Mouse (Mus musculus) E14TG2a.4 (cell line): ENCODE measurements at regions not wholly inside any gene's neighbourhood (a gene's known extent, or its start where the extent isn't known, plus 50 kb on each side); places are given as distances from the start of the nearest gene placed in this dataset.
"Not testable (repeated sequence)": the region's sequence is repeated elsewhere in the genome, so short reads cannot be mapped to it uniquely, and the experiment has no call there.

Experiments
- H3K27me3 ChIP-seq: 2 replicates; pipeline ENCODE4 v1.6.1; 2014; ENCODE audit warnings: low read length, control low read depth; ENCODE audit not compliant: insufficient read depth
- H3K36me3 ChIP-seq: 2 replicates; pipeline ENCODE4 v1.6.1; 2014; ENCODE audit warnings: low read length, control low read depth; ENCODE audit not compliant: insufficient read depth
- H3K4me1 ChIP-seq: replicated peaks from 2 replicates; pipeline ENCODE4 v1.6.1; 2014; ENCODE audit warnings: low read depth, low read length, control low read depth
- H3K4me3 ChIP-seq: replicated peaks from 2 replicates; pipeline ENCODE4 v1.5.1; 2014; ENCODE audit warnings: mild to moderate bottlenecking, low read length
- H3K9me3 ChIP-seq: 2 replicates; pipeline ENCODE4 v1.6.1; 2014; ENCODE audit warnings: low read length, control low read depth
- CTCF ChIP-seq: conservative IDR thresholded peaks from 2 replicates; pipeline ENCODE4 v1.5.1; 2014; ENCODE audit warnings: low read length
- NANOG ChIP-seq: IDR thresholded peaks from 2 replicates; pipeline ENCODE4 v1.6.1; 2014; ENCODE audit warnings: borderline replicate concordance, low read length, mixed read lengths
- POU5F1 ChIP-seq: IDR thresholded peaks from 2 replicates; pipeline ENCODE4 v1.6.1; 2014; ENCODE audit warnings: low read length, borderline replicate concordance

- 0 out of 2 replicates have a peak overlapping the region, but pooled peaks have one; percentile 0 for H3K4me3 ChIP-seq
- peaks cover 56% of the 10 kb centered on the region for H3K4me1 ChIP-seq
- TF ChIP-seq CTCF = no peak
- no peak for TF ChIP-seq NANOG
- no peak for TF ChIP-seq POU5F1
- H3K9me3 ChIP-seq = no peaks in the 10 kb centered on the region
- no peaks in the 10 kb centered on the region for H3K36me3 ChIP-seq
- H3K27me3 ChIP-seq = peaks cover 11% of the 10 kb centered on the region
These were observed 59.3 kb downstream of the Sox2 start for GRCm38 (mm10) chr3:34709553-34709952.

- peaks cover 41% of the 10 kb centered on the region for H3K4me1 ChIP-seq
- H3K4me3 ChIP-seq, H3K27me3 ChIP-seq, H3K9me3 ChIP-seq, H3K36me3 ChIP-seq: not testable (repeated sequence)
These were observed 61.9 kb downstream of the Sox2 start for GRCm38 (mm10) chr3:34712137-34712536.

GRCm38 (mm10) chr3:34722506-34722905, 72.3 kb downstream of the Sox2 start:
- no peak for TF ChIP-seq NANOG
- H3K4me1 ChIP-seq = peaks cover 39% of the 10 kb centered on the region

GRCm38 (mm10) chr3:34726955-34727354, 76.8 kb downstream of the Sox2 start:
- Histone ChIP-seq H3K4me1 (peaks cover 47% of the 10 kb centered on the region), H3K36me3 (no peaks in the 10 kb centered on the region), H3K4me3 (no peak overlapping the region), H3K9me3 (no peaks in the 10 kb centered on the region), H3K27me3 (no peaks in the 10 kb centered on the region)
- TF ChIP-seq CTCF (no peak), NANOG (no peak), POU5F1 (no peak)

More at GRCm38 (mm10) chr3:34722506-34722905, 72.3 kb downstream of the Sox2 start:
- no peaks in the 10 kb centered on the region for H3K27me3 ChIP-seq
- H3K36me3 ChIP-seq = no peaks in the 10 kb centered on the region
- no peak overlapping the region for H3K4me3 ChIP-seq
- no peaks in the 10 kb centered on the region for H3K9me3 ChIP-seq

GRCm38 (mm10) chr3:34728282-34728681, 78.1 kb downstream of the Sox2 start:
- TF ChIP-seq POU5F1 (no peak), NANOG (peak; percentile 50; the same call in 1 of the 2 replicates)
- Histone ChIP-seq H3K4me3 (no peak overlapping the region), H3K36me3 (no peaks in the 10 kb centered on the region), H3K4me1 (peaks cover 48% of the 10 kb centered on the region), H3K27me3 (no peaks in the 10 kb centered on the region), H3K9me3 (no peaks in the 10 kb centered on the region)

- Histone ChIP-seq H3K36me3 (no peaks in the 10 kb centered on the region), H3K4me1 (peaks cover 84% of the 10 kb centered on the region), H3K27me3 (no peaks in the 10 kb centered on the region), H3K9me3 (no peaks in the 10 kb centered on the region), H3K4me3 (no peak overlapping the region)
- TF ChIP-seq CTCF (no peak), POU5F1 (no peak), NANOG (peak; percentile 62; the same call in 1 of the 2 replicates)
These were observed 84.8 kb downstream of the Sox2 start for GRCm38 (mm10) chr3:34734966-34735365.

GRCm38 (mm10) chr3:34738001-34738400, 87.8 kb downstream of the Sox2 start:
- Histone ChIP-seq H3K4me1 (peaks cover 89% of the 10 kb centered on the region), H3K4me3 (no peak overlapping the region), H3K9me3 (no peaks in the 10 kb centered on the region), H3K27me3 (no peaks in the 10 kb centered on the region), H3K36me3 (no peaks in the 10 kb centered on the region)
- no peak for TF ChIP-seq CTCF
- no peak for TF ChIP-seq NANOG
- TF ChIP-seq POU5F1 = no peak

GRCm38 (mm10) chr3:34738938-34739337, 88.7 kb downstream of the Sox2 start:
- Histone ChIP-seq H3K36me3 (no peaks in the 10 kb centered on the region), H3K4me1 (peaks cover 92% of the 10 kb centered on the region), H3K4me3 (no peak overlapping the region), H3K9me3 (no peaks in the 10 kb centered on the region), H3K27me3 (no peaks in the 10 kb centered on the region)
- no peak for TF ChIP-seq CTCF

- TF ChIP-seq POU5F1 (no peak), CTCF (no peak), NANOG (no peak)
- peaks cover 92% of the 10 kb centered on the region for H3K4me1 ChIP-seq
- 0 out of 2 replicates have a peak overlapping the region, but pooled peaks have one; percentile 17 for H3K4me3 ChIP-seq
- H3K9me3 ChIP-seq = no peaks in the 10 kb centered on the region
- H3K36me3 ChIP-seq = no peaks in the 10 kb centered on the region
- no peaks in the 10 kb centered on the region for H3K27me3 ChIP-seq
These were observed 89.5 kb downstream of the Sox2 start for GRCm38 (mm10) chr3:34739693-34740092.
